Mouse (Mus musculus): ENCODE results near the gene Fgfr2.

DNA sequence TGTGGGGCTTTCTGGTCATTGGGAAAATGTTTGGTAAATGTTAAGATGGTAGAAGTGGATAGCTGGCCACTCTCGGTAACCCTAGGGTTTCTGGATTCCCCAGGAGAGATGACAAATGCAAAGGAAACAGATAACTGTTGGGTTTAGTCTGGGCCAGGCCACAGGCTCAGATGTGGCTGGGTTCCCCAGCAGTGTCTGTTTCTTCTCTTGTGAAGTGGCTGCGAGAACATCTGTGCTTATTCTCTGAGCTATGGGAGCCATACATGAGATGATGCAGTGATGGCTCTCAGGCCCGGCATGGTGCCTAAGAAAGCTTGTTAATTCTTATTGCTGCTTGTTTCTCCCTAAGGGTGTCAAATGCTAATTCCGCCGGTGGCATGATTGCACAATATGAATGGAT, 2119.1 kb downstream of the Fgfr2 start:
- TF ChIP-seq CTCF (IDR thresholded peaks at IDR 0.05) (no peak), EP300 (IDR thresholded peaks at IDR 0.05) (no peak)
